Mouse (Mus musculus) limb, embryonic 13.5 days (tissue): ENCODE measurements at regions not wholly inside any gene's neighbourhood (a gene's known extent, or its start where the extent isn't known, plus 50 kb on each side); places are given as distances from the start of the nearest gene placed in this dataset.

Source experiments
- ATAC-seq: fragments of 200-750 bp; cut with Nextera tagmentation; 2 replicates; pipeline ENCODE4 v1.8.0; 2017; ENCODE audit warnings: low read depth, moderate number of reproducible peaks, moderate TSS enrichment; ENCODE audit not compliant: low FRiP score
- H3K27ac ChIP-seq: fragments of 300-500 bp; sonication (generic); 2 replicates; pipeline ENCODE4 v1.5.1; 2015; ENCODE audit warnings: inconsistent platforms, mild to moderate bottlenecking, moderate library complexity
- H3K27me3 ChIP-seq: fragments of 300-500 bp; sonication (generic); 2 replicates; pipeline ENCODE4 v1.6.1; 2015; ENCODE audit warnings: mild to moderate bottlenecking, inconsistent platforms
- H3K36me3 ChIP-seq: fragments of 300-500 bp; sonication (generic); 2 replicates; pipeline ENCODE4 v1.6.1; 2015; ENCODE audit warnings: inconsistent platforms, mild to moderate bottlenecking, moderate library complexity
- H3K4me1 ChIP-seq: fragments of 300-500 bp; sonication (generic); 2 replicates; pipeline ENCODE4 v1.6.1; 2015; ENCODE audit warnings: inconsistent platforms
- H3K4me2 ChIP-seq: fragments of 300-500 bp; sonication (generic); replicated peaks from 2 replicates; pipeline ENCODE4 v1.6.1; 2015; ENCODE audit warnings: inconsistent platforms, mild to moderate bottlenecking, moderate library complexity
- H3K4me3 ChIP-seq: fragments of 300-500 bp; sonication (generic); 2 replicates; pipeline ENCODE4 v1.5.1; 2015; ENCODE audit warnings: moderate library complexity, mild to moderate bottlenecking, inconsistent platforms
- H3K9ac ChIP-seq: fragments of 300-500 bp; sonication (generic); 2 replicates; pipeline ENCODE4 v1.6.1; 2015; ENCODE audit warnings: mild to moderate bottlenecking, inconsistent platforms
- H3K9me3 ChIP-seq: fragments of 300-500 bp; sonication (generic); 2 replicates; pipeline ENCODE4 v1.6.1; 2016; ENCODE audit warnings: inconsistent platforms
- WGBS: fragments of 180-500 bp; shearing (Covaris S2); methylation state at CpG from one replicate; pipeline ENCODE4 v1.1.7; 2015; 5-methylcytosine and 5-hydroxymethylcytosine counted together

GRCm38 (mm10) chr17:47267843-47268242 lies 100.8 kb upstream of the Mrps10 start:
- peaks cover 41% of the 10 kb centered on the region for H3K36me3 ChIP-seq
- 90% methylated on average over 4 of the region's 4 CpGs for WGBS
- H3K4me3 ChIP-seq = no peak overlapping the region
- H3K4me2 ChIP-seq = no peak overlapping the region
- no peak overlapping the region for H3K9ac ChIP-seq
- ATAC-seq = no peak
- H3K9me3 ChIP-seq = no peaks in the 10 kb centered on the region
- H3K27ac ChIP-seq = no peak overlapping the region
- no peaks in the 10 kb centered on the region for H3K4me1 ChIP-seq
- H3K27me3 ChIP-seq = no peaks in the 10 kb centered on the region

- no peak overlapping the region for H3K27ac ChIP-seq
- H3K4me3 ChIP-seq = no peak overlapping the region
- no peaks in the 10 kb centered on the region for H3K9me3 ChIP-seq
- H3K4me1 ChIP-seq = no peaks in the 10 kb centered on the region
- WGBS = 92% methylated on average over 13 of the region's 13 CpGs
- peaks cover 43% of the 10 kb centered on the region for H3K36me3 ChIP-seq
- ATAC-seq = no peak
- H3K4me2 ChIP-seq = no peak overlapping the region
- H3K9ac ChIP-seq = no peak overlapping the region
- H3K27me3 ChIP-seq = no peaks in the 10 kb centered on the region
These were observed 101.6 kb upstream of the Mrps10 start for GRCm38 (mm10) chr17:47267076-47267475.

GRCm38 (mm10) chr17:47266335-47266734 lies 102.4 kb upstream of the Mrps10 start:
- H3K27ac ChIP-seq = no peak overlapping the region

GRCm38 (mm10) chr17:47262986-47263385 lies 105.7 kb upstream of the Mrps10 start:
- no peaks in the 10 kb centered on the region for H3K27me3 ChIP-seq
- ATAC-seq = no peak
- H3K4me1 ChIP-seq = no peaks in the 10 kb centered on the region
- H3K9ac ChIP-seq = no peak overlapping the region
- peaks cover 45% of the 10 kb centered on the region for H3K36me3 ChIP-seq
- H3K27ac ChIP-seq = no peak overlapping the region
- no peaks in the 10 kb centered on the region for H3K9me3 ChIP-seq
- H3K4me3 ChIP-seq = no peak overlapping the region
- WGBS = 95% methylated on average over 9 of the region's 9 CpGs
- H3K4me2 ChIP-seq = no peak overlapping the region

More at GRCm38 (mm10) chr17:47266335-47266734, 102.4 kb upstream of the Mrps10 start:
- Histone ChIP-seq H3K9me3 (no peaks in the 10 kb centered on the region), H3K9ac (no peak overlapping the region), H3K4me1 (no peaks in the 10 kb centered on the region), H3K4me3 (no peak overlapping the region), H3K4me2 (no peak overlapping the region), H3K36me3 (peaks cover 42% of the 10 kb centered on the region), H3K27me3 (no peaks in the 10 kb centered on the region)
- no peak; the same call in 1 of the 2 replicates for ATAC-seq
- WGBS = 73% methylated on average over 7 of the region's 7 CpGs

GRCm38 (mm10) chr17:47262141-47262540 lies 106.5 kb upstream of the Mrps10 start:
- no peak overlapping the region for H3K4me3 ChIP-seq
- no peaks in the 10 kb centered on the region for H3K4me1 ChIP-seq
- ATAC-seq = no peak
- no peak overlapping the region for H3K9ac ChIP-seq
- peaks cover 45% of the 10 kb centered on the region for H3K36me3 ChIP-seq
- no peaks in the 10 kb centered on the region for H3K27me3 ChIP-seq
- H3K27ac ChIP-seq = no peak overlapping the region
- 90% methylated on average over 5 of the region's 5 CpGs for WGBS
- H3K4me2 ChIP-seq = no peak overlapping the region
- no peaks in the 10 kb centered on the region for H3K9me3 ChIP-seq

GRCm38 (mm10) chr17:47260976-47261375 lies 107.7 kb upstream of the Mrps10 start:
- no peak overlapping the region for H3K4me2 ChIP-seq
- no peaks in the 10 kb centered on the region for H3K9me3 ChIP-seq
- no peaks in the 10 kb centered on the region for H3K4me1 ChIP-seq
- H3K36me3 ChIP-seq = peaks cover 45% of the 10 kb centered on the region
- no peak overlapping the region for H3K9ac ChIP-seq
- H3K27ac ChIP-seq = no peak overlapping the region
- H3K27me3 ChIP-seq = no peaks in the 10 kb centered on the region
- 96% methylated on average over 3 of the region's 4 CpGs for WGBS
- ATAC-seq = no peak
- no peak overlapping the region for H3K4me3 ChIP-seq

GRCm38 (mm10) chr17:47258296-47258695 lies 110.4 kb upstream of the Mrps10 start:
- H3K27me3 ChIP-seq = no peaks in the 10 kb centered on the region
- no peak overlapping the region for H3K4me2 ChIP-seq
- H3K4me1 ChIP-seq = no peaks in the 10 kb centered on the region
- peaks cover 61% of the 10 kb centered on the region for H3K36me3 ChIP-seq
- ATAC-seq = no peak
- WGBS = 96% methylated on average over 2 of the region's 2 CpGs
- H3K9ac ChIP-seq = no peak overlapping the region
- no peak overlapping the region for H3K4me3 ChIP-seq
- no peak overlapping the region for H3K27ac ChIP-seq
- no peaks in the 10 kb centered on the region for H3K9me3 ChIP-seq

- ATAC-seq = no peak
- no peak overlapping the region for H3K4me3 ChIP-seq
- no peaks in the 10 kb centered on the region for H3K27me3 ChIP-seq
- H3K4me1 ChIP-seq = no peaks in the 10 kb centered on the region
- 91% methylated on average over 8 of the region's 8 CpGs for WGBS
- no peak overlapping the region for H3K4me2 ChIP-seq
- peaks cover 66% of the 10 kb centered on the region for H3K36me3 ChIP-seq
- H3K9ac ChIP-seq = no peak overlapping the region
- H3K27ac ChIP-seq = no peak overlapping the region
- no peaks in the 10 kb centered on the region for H3K9me3 ChIP-seq
These were observed 113.5 kb upstream of the Mrps10 start for GRCm38 (mm10) chr17:47255209-47255608.

GRCm38 (mm10) chr17:47254026-47254425 lies 114.7 kb upstream of the Mrps10 start:
- H3K9ac ChIP-seq = no peak overlapping the region
- peaks cover 58% of the 10 kb centered on the region for H3K36me3 ChIP-seq
- H3K4me1 ChIP-seq = peaks cover 8% of the 10 kb centered on the region; the same call in 1 of the 2 replicates
- WGBS = 85% methylated on average over 11 of the region's 11 CpGs
- H3K4me3 ChIP-seq = no peak overlapping the region
- H3K27ac ChIP-seq = no peak overlapping the region
- no peaks in the 10 kb centered on the region for H3K27me3 ChIP-seq
- no peak for ATAC-seq
- no peaks in the 10 kb centered on the region for H3K9me3 ChIP-seq
- no peak overlapping the region for H3K4me2 ChIP-seq

- WGBS = 69% methylated on average over 4 of the region's 4 CpGs
- no peak overlapping the region for H3K4me3 ChIP-seq
- ATAC-seq = no peak
- H3K9me3 ChIP-seq = no peaks in the 10 kb centered on the region
- H3K36me3 ChIP-seq = peaks cover 44% of the 10 kb centered on the region
- H3K4me2 ChIP-seq = no peak overlapping the region
- peaks cover 10% of the 10 kb centered on the region; the same call in 1 of the 2 replicates for H3K4me1 ChIP-seq
- no peaks in the 10 kb centered on the region for H3K27me3 ChIP-seq
- H3K9ac ChIP-seq = no peak overlapping the region
- no peak overlapping the region for H3K27ac ChIP-seq
These were observed 118.7 kb upstream of the Mrps10 start for GRCm38 (mm10) chr17:47250001-47250400.

- WGBS = 86% methylated on average over 9 of the region's 9 CpGs
- Histone ChIP-seq H3K9ac (no peak overlapping the region), H3K4me2 (no peak overlapping the region), H3K36me3 (peaks cover 41% of the 10 kb centered on the region), H3K27ac (no peak overlapping the region), H3K4me1 (peaks cover 10% of the 10 kb centered on the region; the same call in 1 of the 2 replicates), H3K9me3 (no peaks in the 10 kb centered on the region), H3K27me3 (no peaks in the 10 kb centered on the region), H3K4me3 (no peak overlapping the region)
- ATAC-seq = no peak
These were observed 119.5 kb upstream of the Mrps10 start for GRCm38 (mm10) chr17:47249176-47249575.

- H3K36me3 ChIP-seq = peaks cover 44% of the 10 kb centered on the region
- no peak for ATAC-seq
- H3K9ac ChIP-seq = no peak overlapping the region
- H3K9me3 ChIP-seq = no peaks in the 10 kb centered on the region
- no peak overlapping the region for H3K4me2 ChIP-seq
- H3K27me3 ChIP-seq = no peaks in the 10 kb centered on the region
- H3K4me1 ChIP-seq = peaks cover 10% of the 10 kb centered on the region; the same call in 1 of the 2 replicates
- H3K4me3 ChIP-seq = no peak overlapping the region
- WGBS = 82% methylated on average over 3 of the region's 3 CpGs
- no peak overlapping the region for H3K27ac ChIP-seq
These were observed 120.6 kb upstream of the Mrps10 start for GRCm38 (mm10) chr17:47248053-47248452.

GRCm38 (mm10) chr17:47247516-47247915 lies 121.2 kb upstream of the Mrps10 start:
- H3K4me2 ChIP-seq = no peak overlapping the region
- H3K4me1 ChIP-seq = peaks cover 10% of the 10 kb centered on the region; the same call in 1 of the 2 replicates
- H3K4me3 ChIP-seq = no peak overlapping the region
- no peak overlapping the region for H3K9ac ChIP-seq
- H3K27ac ChIP-seq = no peak overlapping the region
- H3K27me3 ChIP-seq = no peaks in the 10 kb centered on the region
- peaks cover 45% of the 10 kb centered on the region for H3K36me3 ChIP-seq
- WGBS = 91% methylated on average over 5 of the region's 5 CpGs
- no peak for ATAC-seq
- no peaks in the 10 kb centered on the region for H3K9me3 ChIP-seq
